Mouse (Mus musculus) right cerebral cortex, postnatal 25 days (tissue): ENCODE measurements around the gene Prkd2.

Experiments used
- DNase-seq: peaks from one replicate; pipeline ENCODE4 v3.0.0; 2022

The Prkd2 gene

GRCm38 (mm10) chr7:16900526-16900925, 57.8 kb downstream of the Prkd2 start:
- DNase-seq: peak; percentile 3

GRCm38 (mm10) chr7:16903439-16903955, 60.8 kb downstream of the Prkd2 start:
- no peak for DNase-seq

- no peak for DNase-seq
Observed at GRCm38 (mm10) chr7:16904120-16904675, 61.5 kb downstream of the Prkd2 start.

- DNase-seq: no peak
Observed at GRCm38 (mm10) chr7:16905491-16906021, 62.9 kb downstream of the Prkd2 start.

- no peak for DNase-seq
Observed at GRCm38 (mm10) chr7:16906281-16906680, 63.6 kb downstream of the Prkd2 start, which contains the start of gene Ptgir. Ptgir (plus strand) TSS chr7:16906490.

GRCm38 (mm10) chr7:16906889-16907559, 64.3 kb downstream of the Prkd2 start:
- DNase-seq: no peak

- no peak for DNase-seq
Observed at GRCm38 (mm10) chr7:16907842-16908241, 65.1 kb downstream of the Prkd2 start.

GRCm38 (mm10) chr7:16908367-16908766, 65.7 kb downstream of the Prkd2 start:
- DNase-seq: no peak

- DNase-seq: no peak
Observed at GRCm38 (mm10) chr7:16908859-16909258, 66.2 kb downstream of the Prkd2 start.

GRCm38 (mm10) chr7:16909909-16910308, 67.2 kb downstream of the Prkd2 start:
- no peak for DNase-seq

- DNase-seq: no peak
Observed at GRCm38 (mm10) chr7:16911904-16912303, 69.2 kb downstream of the Prkd2 start.

GRCm38 (mm10) chr7:16912360-16912759, 69.7 kb downstream of the Prkd2 start:
- no peak for DNase-seq

- peak; percentile 65 for DNase-seq
Observed at GRCm38 (mm10) chr7:16913806-16914452, 71.2 kb downstream of the Prkd2 start.

- DNase-seq: no peak
Observed at GRCm38 (mm10) chr7:16914453-16915343, 72.0 kb downstream of the Prkd2 start.

- DNase-seq: no peak
Observed at GRCm38 (mm10) chr7:16915461-16916340, 73.0 kb downstream of the Prkd2 start.

GRCm38 (mm10) chr7:16916342-16917265, 73.9 kb downstream of the Prkd2 start:
- DNase-seq: no peak

GRCm38 (mm10) chr7:16917447-16917846, 74.7 kb downstream of the Prkd2 start:
- no peak for DNase-seq

- peak; percentile 77 for DNase-seq
Observed at GRCm38 (mm10) chr7:16918014-16918413, 75.3 kb downstream of the Prkd2 start.

- DNase-seq: no peak
Observed at GRCm38 (mm10) chr7:16918670-16919069, 76.0 kb downstream of the Prkd2 start.

- DNase-seq: no peak
Observed at GRCm38 (mm10) chr7:16919395-16920149, 76.9 kb downstream of the Prkd2 start.
